Mouse (Mus musculus): ENCODE data around the gene Slc20a1.

The Slc20a1 gene

DNA sequence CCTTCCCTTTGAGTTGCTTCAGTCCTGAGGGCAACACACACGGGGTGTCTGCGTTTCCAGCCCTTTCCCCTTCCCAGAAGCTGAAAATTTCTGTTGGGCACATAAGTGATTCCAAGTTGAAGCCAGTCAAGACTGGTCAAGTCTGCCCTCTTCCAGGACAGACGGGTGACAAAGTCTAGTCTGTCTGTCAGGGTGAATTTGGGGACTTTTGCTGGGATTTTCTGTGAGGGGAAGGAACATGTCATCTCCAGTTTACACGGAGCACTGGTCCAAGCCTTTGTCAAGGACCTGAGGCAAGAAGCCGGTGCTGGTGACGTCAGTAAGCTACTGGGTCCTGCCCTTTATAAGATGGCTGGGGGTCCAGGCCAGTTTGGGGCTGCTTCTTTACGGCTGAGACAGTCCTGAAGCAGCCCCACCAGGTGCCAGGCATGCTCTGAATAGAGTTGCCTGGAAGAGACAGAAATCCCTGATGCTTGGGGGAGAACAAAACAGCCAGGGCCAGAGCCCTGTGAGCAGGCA, 28.5 kb downstream of the Slc20a1 start:
- DNase-seq (ENCODE audit: low spot score in 2 of 2), result no peak

- no peak for DNase-seq (ENCODE audit: low spot score in 2 of 2)
Measured at GRCm38 (mm10) chr2:129227709-129228108, 29.1 kb downstream of the Slc20a1 start.

- no peak for DNase-seq (ENCODE audit: low spot score in 2 of 2)
Measured at GRCm38 (mm10) chr2:129228571-129228970, 30.0 kb downstream of the Slc20a1 start.

- DNase-seq (ENCODE audit: low spot score in 2 of 2), result no peak
Measured at GRCm38 (mm10) chr2:129229316-129229715, 30.8 kb downstream of the Slc20a1 start.

DNA sequence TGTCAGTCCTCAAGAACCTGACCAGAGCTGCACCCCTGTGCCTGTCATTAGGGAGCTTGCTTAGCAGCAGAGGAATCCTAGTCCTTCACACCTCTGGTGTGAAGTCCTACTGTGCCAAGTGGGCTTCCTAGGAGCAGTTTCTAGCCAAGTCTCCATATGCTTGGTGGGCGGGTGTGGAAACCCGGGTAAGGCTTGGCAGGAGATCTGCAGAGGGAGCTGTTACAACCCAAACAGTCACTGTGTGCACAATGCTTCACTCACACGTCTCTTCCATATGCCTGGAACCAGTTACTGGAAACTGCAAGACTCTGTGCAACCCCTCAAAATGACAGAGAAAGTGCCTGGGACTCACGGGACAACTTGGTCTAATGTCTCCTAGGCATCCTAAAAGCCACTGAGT, 33.5 kb downstream of the Slc20a1 start:
- DNase-seq (ENCODE audit: low spot score in 2 of 2), result peak; percentile 80 to 92

- DNase-seq (ENCODE audit: low spot score in 2 of 2), result no peak
Measured at GRCm38 (mm10) chr2:129232484-129232883, 33.9 kb downstream of the Slc20a1 start.

- DNase-seq (ENCODE audit: low spot score in 2 of 2), result no peak
Measured at GRCm38 (mm10) chr2:129233218-129233617, 34.7 kb downstream of the Slc20a1 start.

- no peak for DNase-seq (ENCODE audit: low spot score in 2 of 2)
Measured at GRCm38 (mm10) chr2:129233803-129234477, 35.4 kb downstream of the Slc20a1 start.

- DNase-seq (ENCODE audit: low spot score in 2 of 2), result no peak
Measured at GRCm38 (mm10) chr2:129234731-129235130, 36.2 kb downstream of the Slc20a1 start.

GRCm38 (mm10) chr2:129236526-129236925, 38.0 kb downstream of the Slc20a1 start:
- DNase-seq (ENCODE audit: low spot score in 2 of 2), result no peak

GRCm38 (mm10) chr2:129240726-129241432, 42.3 kb downstream of the Slc20a1 start:
- peak in 1 of 2 experiments; percentile 63 for DNase-seq (ENCODE audit: low spot score in 2 of 2)

- no peak for DNase-seq (ENCODE audit: low spot score in 2 of 2)
Measured at GRCm38 (mm10) chr2:129241845-129242833, 43.6 kb downstream of the Slc20a1 start.

DNA sequence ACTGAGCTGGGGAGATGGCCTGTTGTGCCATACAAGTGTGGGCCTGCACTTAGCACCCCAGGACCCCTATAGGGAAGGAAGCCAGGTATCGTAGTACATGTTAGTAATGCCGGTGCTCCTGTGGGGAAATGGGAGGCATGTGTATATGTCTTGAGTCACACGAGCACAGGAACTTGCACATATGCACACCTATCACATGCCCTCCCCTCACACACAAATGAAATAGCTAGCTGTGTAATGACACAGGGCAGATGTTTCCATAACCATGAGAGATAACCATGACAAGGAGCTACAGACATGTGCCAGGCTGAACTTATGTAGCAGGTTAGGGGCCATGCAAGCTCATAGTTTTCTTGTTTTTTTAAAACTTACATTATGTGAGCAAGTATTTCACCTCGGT, 44.4 kb downstream of the Slc20a1 start:
- DNase-seq (ENCODE audit: low spot score in 2 of 2), result no peak

- DNase-seq (ENCODE audit: low spot score in 2 of 2), result peak in 1 of 2 experiments; percentile 23
Measured at GRCm38 (mm10) chr2:129243786-129244185, 45.2 kb downstream of the Slc20a1 start.

DNA sequence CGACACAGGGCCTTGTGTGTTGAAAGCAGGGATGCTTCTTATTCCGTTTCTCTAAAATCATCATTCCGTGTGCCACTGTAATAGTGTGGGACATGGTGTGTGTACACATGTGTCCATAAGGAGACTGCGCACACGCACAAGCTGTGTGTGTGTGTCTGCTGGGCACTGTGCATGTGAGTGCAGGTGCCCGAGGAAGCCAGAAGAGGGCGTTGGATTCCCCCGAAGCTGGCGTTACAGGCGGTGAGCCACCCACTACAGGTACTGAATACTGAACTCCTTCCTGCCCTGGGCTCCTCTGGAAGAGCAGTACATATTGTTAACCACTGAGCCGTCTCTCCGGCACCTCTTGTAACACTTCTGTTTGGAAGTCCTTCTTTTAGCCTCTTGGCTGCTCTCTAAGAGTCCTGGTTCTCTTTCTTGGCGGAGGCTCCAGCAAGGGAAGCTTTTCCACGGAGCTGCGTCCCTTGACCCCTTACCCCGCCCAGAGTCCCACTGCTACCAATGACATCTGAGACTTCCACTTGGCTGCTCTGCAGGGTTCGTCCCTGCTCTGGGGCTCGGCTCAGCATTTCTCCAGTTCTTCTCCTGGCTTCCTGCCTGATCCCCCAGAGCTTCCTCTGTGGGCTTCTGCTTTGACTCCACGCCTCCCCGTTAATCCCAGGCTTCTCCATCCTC, 46.0 kb downstream of the Slc20a1 start:
- DNase-seq (ENCODE audit: low spot score in 2 of 2), result no peak

DNA sequence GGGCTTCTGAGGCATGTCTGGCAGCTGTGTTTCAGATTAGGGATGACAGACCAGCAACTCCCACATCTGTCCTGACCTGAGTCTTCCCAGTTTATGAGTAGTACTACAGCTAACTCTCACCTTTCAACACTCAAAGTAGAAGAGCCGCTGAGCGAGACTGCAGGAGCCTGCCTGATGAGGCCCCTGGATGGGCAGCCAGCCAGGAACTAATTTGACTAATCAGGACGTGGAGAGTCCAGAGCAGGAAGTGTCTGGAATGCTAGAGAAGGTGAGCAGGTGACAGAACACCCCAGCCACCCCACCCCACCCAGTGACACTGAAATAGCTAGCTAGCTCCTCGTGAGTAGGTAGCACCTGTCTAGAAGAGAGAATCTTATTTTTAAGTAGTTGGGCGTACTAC, 47.1 kb downstream of the Slc20a1 start:
- DNase-seq (ENCODE audit: low spot score in 2 of 2), result no peak

- no peak for DNase-seq (ENCODE audit: low spot score in 2 of 2)
Measured at GRCm38 (mm10) chr2:129246436-129246835, 47.9 kb downstream of the Slc20a1 start.

DNA sequence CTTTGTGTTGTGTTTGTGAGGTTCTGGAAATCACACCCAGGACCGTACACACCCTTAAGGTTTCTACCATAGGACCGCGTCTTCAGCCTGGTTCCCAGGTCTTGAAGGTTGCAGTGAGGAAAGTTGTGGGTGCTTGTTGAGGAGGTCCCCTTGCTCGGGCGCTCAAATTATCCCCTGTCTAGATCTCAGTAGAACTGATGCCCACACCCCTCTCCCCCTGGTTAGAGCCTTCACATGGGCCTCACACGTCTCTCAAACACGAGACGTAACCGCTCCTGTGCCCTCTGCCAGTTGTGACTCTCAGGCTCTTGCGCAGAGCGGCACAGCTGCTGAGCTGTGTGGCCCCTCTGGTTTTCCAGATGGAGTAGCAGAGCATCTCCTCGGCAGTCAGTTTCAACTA, 48.4 kb downstream of the Slc20a1 start:
- DNase-seq (ENCODE audit: low spot score in 2 of 2), result no peak

- DNase-seq (ENCODE audit: low spot score in 2 of 2), result no peak
Measured at GRCm38 (mm10) chr2:129247707-129248121, 49.1 kb downstream of the Slc20a1 start.

DNA sequence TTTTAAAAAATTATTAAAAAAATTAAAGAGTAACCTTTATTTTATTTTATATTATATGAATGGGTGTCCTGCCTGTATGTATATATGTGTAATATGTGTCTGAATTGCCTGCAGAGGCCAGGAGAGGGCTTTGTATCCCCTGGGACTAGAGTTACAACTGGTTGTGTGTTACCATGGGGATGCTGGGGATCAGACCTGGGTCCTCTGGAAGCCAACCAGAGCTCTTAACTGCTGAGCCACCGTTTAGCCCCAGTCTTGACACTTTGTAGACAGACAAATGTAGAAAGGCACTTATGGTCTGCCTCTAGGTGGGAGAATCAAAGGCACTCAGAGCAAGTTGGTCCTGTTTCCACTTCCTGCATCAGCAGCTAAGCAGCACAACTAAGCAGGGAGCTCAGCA, 50.8 kb downstream of the Slc20a1 start:
- no peak for DNase-seq (ENCODE audit: low spot score in 2 of 2)

Measured in left cerebral cortex, adult 9 months (tissue).